Mouse (Mus musculus) spleen, adult 2 months (tissue): ENCODE data around the gene Misp. TPM values are rescaled to one million over a fixed set of nuclear protein-coding genes. Genes with fewer than 3 reads are reported as not detected.

Experiments used
- DNase-seq, 2 experiments: peaks; one replicate each; pipeline versions ENCODE4 v3.0.0 to v3.0.0-alpha.2; 2012 to 2021; ENCODE audit warnings: low spot score in 2 of 2, low read depth in 1 of 2
- H3K27ac ChIP-seq: fragments of 200-500 bp; 2 replicates; pipeline ENCODE4 v1.5.1; 2012; ENCODE audit warnings: low read length, inconsistent platforms; ENCODE audit not compliant: insufficient read depth
- H3K27me3 ChIP-seq: fragments of 200-500 bp; 2 replicates; pipeline ENCODE4 v1.6.1; 2012; ENCODE audit warnings: mild to moderate bottlenecking, moderate library complexity, low read length, inconsistent platforms; ENCODE audit not compliant: control insufficient read depth, insufficient read depth
- H3K36me3 ChIP-seq: fragments of 200-500 bp; 2 replicates; pipeline ENCODE4 v1.6.1; 2012; ENCODE audit warnings: mild to moderate bottlenecking, low read length, inconsistent platforms; ENCODE audit not compliant: control insufficient read depth, insufficient read depth
- H3K4me1 ChIP-seq: fragments of 200-500 bp; 2 replicates; pipeline ENCODE4 v1.6.1; 2011; ENCODE audit warnings: inconsistent platforms; ENCODE audit not compliant: control insufficient read depth, insufficient read depth, insufficient read length
- H3K4me3 ChIP-seq: fragments of 200-500 bp; 2 replicates; pipeline ENCODE4 v1.5.1; 2011; ENCODE audit warnings: mild to moderate bottlenecking, inconsistent platforms; ENCODE audit not compliant: insufficient read depth, insufficient read length; ENCODE audit errors: extremely low read depth
- CTCF ChIP-seq: fragments of 200-500 bp; IDR thresholded peaks from 2 replicates; pipeline ENCODE4 v1.5.1; 2011; ENCODE audit warnings: mild to moderate bottlenecking, inconsistent platforms; ENCODE audit not compliant: insufficient read depth, insufficient read length, insufficient replicate concordance; ENCODE audit errors: extremely low read depth
- POLR2A ChIP-seq: fragments of 200-500 bp; IDR thresholded peaks from 2 replicates; pipeline ENCODE4 v1.6.1; 2011; ENCODE audit warnings: low read depth, low read length, inconsistent platforms
- WGBS: fragments of 180-500 bp; shearing (Covaris S2); methylation state at CpG from one replicate; pipeline ENCODE4 v1.1.7; 2018; 5-methylcytosine and 5-hydroxymethylcytosine counted together
- polyA plus RNA-seq: library from polyadenylated mRNA; depleted of rRNA; stranded (reverse); fragments of >200 nt; gene quantifications from 2 replicates; pipeline ENCODE4 v1.2.3, GENCODE M21; 2012; rRNA removed

Gene Misp
- polyA plus RNA-seq, 1 experiment: 0.07 TPM

- WGBS: 2% methylated on average over 26 of the region's 26 CpGs
- Histone ChIP-seq H3K4me3 (peak overlapping the region; percentile 50), H3K27ac (no peak overlapping the region), H3K4me1 (peaks cover 22% of the 10 kb centered on the region), H3K36me3 (no peaks in the 10 kb centered on the region), H3K27me3 (peaks cover 8% of the 10 kb centered on the region)
- DNase-seq: no peak
- TF ChIP-seq CTCF: no peak
- no peak for TF ChIP-seq POLR2A
Measured at GRCm38 (mm10) chr10:79873715-79874289, 53.0 kb downstream of the Misp start.

GRCm38 (mm10) chr10:79874290-79874862 is 53.6 kb downstream of the Misp start, which contains the start of the genes Prtn3 and Plppr3:
Prtn3 (plus strand) TSS chr10:79874476.
Plppr3 (minus strand) TSS chr10:79874634.
- no peaks in the 10 kb centered on the region for H3K36me3 ChIP-seq
- peak within 1 kb of the TSS; percentile 50 for H3K4me3 ChIP-seq
- H3K4me1 ChIP-seq: peaks cover 22% of the 10 kb centered on the region
- DNase-seq: no peak
- TF ChIP-seq POLR2A (no peak), CTCF (no peak)
- peaks cover 8% of the 10 kb centered on the region for H3K27me3 ChIP-seq
- WGBS: 2% methylated on average over 52 of the region's 57 CpGs
- H3K27ac ChIP-seq: no peak within 1 kb of the TSS

- Histone ChIP-seq H3K27me3 (peaks cover 10% of the 10 kb centered on the region), H3K27ac (no peak overlapping the region), H3K4me3 (no peak overlapping the region), H3K36me3 (no peaks in the 10 kb centered on the region), H3K4me1 (peaks cover 31% of the 10 kb centered on the region)
- DNase-seq: no peak
- TF ChIP-seq POLR2A (no peak), CTCF (no peak)
- WGBS: 0% methylated on average over 1 of the region's 1 CpGs
Measured at GRCm38 (mm10) chr10:79877174-79877573, 56.4 kb downstream of the Misp start.

GRCm38 (mm10) chr10:79877757-79878156 is 57.0 kb downstream of the Misp start:
- peak overlapping the region; percentile 27 for H3K4me3 ChIP-seq
- 2% methylated on average over 12 of the region's 12 CpGs for WGBS
- H3K27me3 ChIP-seq: peaks cover 10% of the 10 kb centered on the region
- DNase-seq: no peak
- no peaks in the 10 kb centered on the region for H3K36me3 ChIP-seq
- peaks cover 32% of the 10 kb centered on the region for H3K4me1 ChIP-seq
- TF ChIP-seq CTCF (no peak), POLR2A (no peak)
- no peak overlapping the region for H3K27ac ChIP-seq

GRCm38 (mm10) chr10:79879527-79879926 is 58.7 kb downstream of the Misp start:
- no peak overlapping the region for H3K27ac ChIP-seq
- 17% methylated on average over 3 of the region's 3 CpGs for WGBS

More at GRCm38 (mm10) chr10:79879527-79879926, 58.7 kb downstream of the Misp start:
- peaks cover 23% of the 10 kb centered on the region for H3K4me1 ChIP-seq
- DNase-seq: no peak
- H3K36me3 ChIP-seq: no peaks in the 10 kb centered on the region
- H3K27me3 ChIP-seq: 0 out of 2 replicates have a peak, but pooled peaks cover 2% of the 10 kb centered on the region
- H3K4me3 ChIP-seq: no peak overlapping the region
- TF ChIP-seq CTCF (no peak), POLR2A (no peak)

Other genes with a start within 250 kb of the Misp start
- 0.18 and 0.72 TPM in 2 replicates for gene Theg, start 233.7 kb upstream of the Misp start, polyA plus RNA-seq
- not detected in 2 replicates for gene C2cd4c, start 207.0 kb upstream of the Misp start, polyA plus RNA-seq
- gene Shc2, start 183.1 kb upstream of the Misp start, polyA plus RNA-seq: 1.0 and 1.3 TPM in 2 replicates
- gene Odf3l2, start 175.3 kb upstream of the Misp start, polyA plus RNA-seq: not detected in 2 replicates
- gene Madcam1, start 156.4 kb upstream of the Misp start, polyA plus RNA-seq: 22.0 and 33.9 TPM in 2 replicates
- 47.9 and 77.7 TPM in 2 replicates for gene Tpgs1, start 151.6 kb upstream of the Misp start, polyA plus RNA-seq
- gene Cdc34, start 138.8 kb upstream of the Misp start, polyA plus RNA-seq: 119 and 143 TPM in 2 replicates
- 1.7 and 1.8 TPM in 2 replicates for gene Gzmm, start 132.0 kb upstream of the Misp start, polyA plus RNA-seq
- 208 and 255 TPM in 2 replicates for gene Bsg, start 116.5 kb upstream of the Misp start, polyA plus RNA-seq
- gene Hcn2, start 104.4 kb upstream of the Misp start, polyA plus RNA-seq: 0.77 and 1.5 TPM in 2 replicates
- 60.5 and 62.5 TPM in 2 replicates for gene Polrmt, start 74.4 kb upstream of the Misp start, polyA plus RNA-seq
- gene Fgf22, start 65.9 kb upstream of the Misp start, polyA plus RNA-seq: not detected in 2 replicates
- 122 and 217 TPM in 2 replicates for gene Rnf126, start 54.0 kb upstream of the Misp start, polyA plus RNA-seq
- 5.8 and 10.9 TPM in 2 replicates for gene Fstl3, start 43.7 kb upstream of the Misp start, polyA plus RNA-seq
- 1.4 and 1.6 TPM in 2 replicates for gene Prss57, start 30.0 kb upstream of the Misp start, polyA plus RNA-seq
- 9.2 and 14.6 TPM in 2 replicates for gene Palm, start 27.4 kb upstream of the Misp start, polyA plus RNA-seq
- gene Ptbp1, start 33.4 kb downstream of the Misp start, polyA plus RNA-seq: 251 and 315 TPM in 2 replicates
- gene Prtn3, start 53.5 kb downstream of the Misp start, polyA plus RNA-seq: 25.6 and 39.2 TPM in 2 replicates
- gene Plppr3, start 53.6 kb downstream of the Misp start, polyA plus RNA-seq: 3.6 and 4.0 TPM in 2 replicates
- gene Elane, start 65.3 kb downstream of the Misp start, polyA plus RNA-seq: 33.0 and 61.9 TPM in 2 replicates
- 71.5 and 138 TPM in 2 replicates for gene Cfd, start 69.9 kb downstream of the Misp start, polyA plus RNA-seq
- gene Med16, start 87.9 kb downstream of the Misp start, polyA plus RNA-seq: 46.4 and 73.7 TPM in 2 replicates
- gene Gm26602, start 89.9 kb downstream of the Misp start, polyA plus RNA-seq: not detected in 2 replicates
- 5.3 and 6.3 TPM in 2 replicates for gene Kiss1r, start 96.0 kb downstream of the Misp start, polyA plus RNA-seq
- 117 and 150 TPM in 2 replicates for gene R3hdm4, start 100.2 kb downstream of the Misp start, polyA plus RNA-seq
- gene Arid3a, start 106.1 kb downstream of the Misp start, polyA plus RNA-seq: 15.0 and 23.2 TPM in 2 replicates
- gene Wdr18, start 139.2 kb downstream of the Misp start, polyA plus RNA-seq: 41.2 and 51.6 TPM in 2 replicates
- gene Grin3b, start 149.7 kb downstream of the Misp start, polyA plus RNA-seq: 0.12 and 0.16 TPM in 2 replicates
- gene Tmem259, start 163.3 kb downstream of the Misp start, polyA plus RNA-seq: 266 and 371 TPM in 2 replicates
- 297 and 409 TPM in 2 replicates for gene Cnn2, start 167.6 kb downstream of the Misp start, polyA plus RNA-seq
- 50.4 and 64.5 TPM in 2 replicates for gene Abca7, start 175.5 kb downstream of the Misp start, polyA plus RNA-seq
- gene Arhgap45, start 195.7 kb downstream of the Misp start, polyA plus RNA-seq: 492 and 574 TPM in 2 replicates
- gene Polr2e, start 218.8 kb downstream of the Misp start, polyA plus RNA-seq: 139 and 182 TPM in 2 replicates
- gene Gpx4, start 226.2 kb downstream of the Misp start, polyA plus RNA-seq: 238 and 259 TPM in 2 replicates